Mouse (Mus musculus): Measurements from ENCODE around the gene Ccdc158. TPM values are rescaled to one million over a fixed set of nuclear protein-coding genes. Genes with fewer than 3 reads are reported as not detected.

Gene Ccdc158
- total RNA-seq, 2 experiments from 2014 or later: 0.18 to 0.76 TPM

DNA sequence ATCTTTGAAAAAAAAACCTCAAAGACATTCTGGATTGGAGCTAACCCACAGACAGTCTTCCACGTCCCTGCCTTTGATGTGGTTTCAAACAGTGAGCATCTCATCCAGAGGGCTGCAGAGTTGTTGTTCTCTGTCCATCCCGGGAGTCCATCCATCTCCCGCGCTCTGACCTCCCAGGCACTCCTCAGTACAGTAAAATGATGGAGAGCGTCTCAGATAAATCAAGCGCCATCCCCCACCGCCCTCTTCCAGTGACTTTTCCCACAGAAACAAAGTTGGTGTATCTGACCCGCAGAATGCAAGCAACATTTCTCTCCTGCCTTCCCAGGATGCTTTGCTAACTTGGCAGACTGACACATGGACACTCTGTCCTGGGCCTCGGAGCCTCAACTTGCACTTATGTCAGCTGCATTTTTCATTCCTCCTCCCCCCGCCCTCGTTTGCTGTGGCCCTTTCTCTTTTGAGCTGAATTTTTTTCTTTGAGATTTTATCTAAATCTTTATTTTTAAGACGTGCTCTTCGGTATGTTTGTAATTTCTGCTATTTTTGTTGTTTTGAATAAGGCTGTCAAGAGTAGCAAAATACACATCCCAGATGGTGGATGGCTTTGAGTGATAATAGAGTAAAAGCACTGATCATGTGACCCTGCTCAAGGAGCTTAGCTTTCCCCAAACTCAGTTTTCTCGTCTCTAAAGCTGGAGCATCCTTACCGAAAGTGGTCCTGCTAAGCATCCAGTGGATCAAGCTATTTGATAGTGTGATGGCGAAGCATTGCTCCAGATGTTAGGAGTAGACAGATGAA, 17.3 kb upstream of the Ccdc158 start:
- no peak for DNase-seq (ENCODE audit: low spot score in 2 of 2)
- intact Hi-C loops (cut with DNase I): no loop called here

DNA sequence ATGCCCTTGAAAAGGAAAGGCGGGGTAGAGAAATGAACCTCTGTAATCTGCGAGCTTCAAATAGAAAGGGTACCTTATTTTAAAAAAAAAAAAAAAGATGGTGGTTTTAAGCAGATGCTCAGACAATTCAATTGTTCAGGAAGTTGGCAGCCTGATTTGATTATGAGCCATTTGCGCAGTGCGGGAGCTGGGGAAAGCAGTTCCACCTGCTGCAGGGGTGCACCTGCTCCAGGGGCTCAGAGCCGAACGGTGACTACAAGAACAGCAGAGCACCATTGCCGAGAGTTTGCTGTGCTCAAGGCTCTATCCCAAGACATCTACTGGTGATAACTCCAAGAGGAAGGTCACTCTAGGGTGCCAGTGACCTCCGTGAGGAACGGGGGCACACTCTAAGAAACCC, 13.5 kb upstream of the Ccdc158 start:
- intact Hi-C loops (cut with DNase I): loop anchor here (10.0 kb wide), 1 partner anchor 636 kb away; no protein-coding TSS in a partner anchor
- DNase-seq (ENCODE audit: low spot score in 2 of 2): no peak

DNA sequence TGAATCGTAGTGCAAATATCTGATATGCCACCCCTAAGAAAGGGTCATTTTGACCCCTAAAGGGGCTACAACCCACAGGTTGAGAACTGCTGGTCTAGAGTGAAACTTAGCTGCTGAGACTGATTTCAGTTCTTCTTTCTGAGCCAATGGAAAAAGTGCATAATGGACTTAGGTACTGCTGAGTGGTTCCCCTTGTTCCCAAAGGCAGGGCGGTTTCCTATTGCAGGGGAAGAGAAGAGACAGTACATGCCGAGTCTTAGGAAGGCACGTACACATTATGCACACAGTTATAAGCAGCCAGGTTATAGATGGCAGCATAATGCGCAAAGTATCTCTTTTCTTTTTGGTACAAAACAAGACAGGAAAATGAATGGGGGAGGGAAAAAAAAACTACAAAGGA, 13.1 kb upstream of the Ccdc158 start:
- no peak for DNase-seq (ENCODE audit: low spot score in 2 of 2)
- intact Hi-C loops (cut with DNase I): loop anchor here (10.0 kb wide), 1 partner anchor 637 kb away; no protein-coding TSS in a partner anchor

DNA sequence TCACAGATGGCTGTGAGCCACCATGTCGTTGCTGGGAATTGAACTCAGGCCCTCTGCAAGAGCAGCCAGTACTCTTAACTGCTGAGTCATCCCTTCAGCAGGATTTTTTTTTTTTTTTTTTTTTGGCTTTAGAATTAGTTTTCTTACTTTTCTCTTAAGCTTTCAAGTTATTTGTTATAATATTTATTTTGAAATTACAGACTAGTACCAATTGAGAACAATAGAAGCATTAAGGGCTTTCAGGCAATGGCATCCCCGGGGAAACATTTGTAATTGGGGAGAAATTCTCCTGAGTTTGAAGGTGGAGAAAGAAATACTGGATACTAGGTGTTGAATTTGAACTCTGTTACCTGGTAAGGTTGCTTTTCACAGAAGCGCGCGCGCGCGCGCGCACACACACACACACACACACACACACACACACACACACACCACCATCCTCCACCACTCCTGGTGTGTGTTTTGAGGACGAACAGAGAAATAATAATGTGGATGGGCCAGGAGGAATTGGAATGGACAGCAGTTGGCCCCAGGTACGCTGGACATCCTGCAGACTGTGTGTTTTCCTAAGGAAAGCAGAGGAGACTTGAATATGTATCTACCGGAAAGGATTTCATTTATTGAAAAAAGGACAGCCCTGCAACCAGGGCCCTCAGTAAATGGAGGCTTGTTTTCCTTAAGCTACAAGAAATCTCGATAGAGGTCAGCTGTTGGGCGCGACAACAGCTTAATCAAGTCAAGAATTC, 9.8 kb upstream of the Ccdc158 start:
- intact Hi-C loops (cut with DNase I): loop anchor here (5.0 to 10.0 kb wide), 2 partner anchors 267 to 640 kb away; no protein-coding TSS in a partner anchor
- no peak for DNase-seq (ENCODE audit: low spot score in 2 of 2)

DNA sequence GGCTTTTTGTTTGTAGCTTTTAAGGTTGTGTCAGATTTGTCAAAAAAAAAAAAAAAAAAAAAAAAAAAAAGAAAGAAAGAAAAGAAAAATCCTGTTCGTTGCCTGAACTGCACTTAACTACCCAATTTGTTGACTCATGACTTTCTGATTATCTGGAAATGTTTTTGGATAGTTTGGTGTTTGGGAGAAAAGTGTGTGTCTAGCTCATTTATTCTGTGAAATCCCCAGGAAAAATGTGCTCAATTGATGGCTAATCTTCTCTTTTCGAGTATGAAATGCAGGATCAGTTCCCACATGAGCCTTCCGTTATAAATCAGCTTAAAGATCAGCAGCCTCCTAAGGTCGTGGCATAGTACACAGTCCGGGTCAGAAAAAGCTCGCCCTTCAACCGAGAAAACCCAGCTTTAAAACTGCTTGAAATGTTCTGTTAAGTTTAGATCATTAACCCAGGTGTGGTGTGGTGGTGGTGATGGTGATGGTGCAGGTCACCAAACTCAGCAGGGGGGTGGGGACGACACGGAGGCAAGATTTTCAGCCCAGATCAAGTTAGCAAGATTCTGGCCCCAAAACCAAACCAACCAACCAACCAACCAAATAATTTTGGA, 8.9 kb upstream of the Ccdc158 start:
- no peak for DNase-seq (ENCODE audit: low spot score in 2 of 2)
- intact Hi-C loops (cut with DNase I): loop anchor here (5.0 to 10.0 kb wide), 2 partner anchors 268 to 641 kb away; no protein-coding TSS in a partner anchor

DNA sequence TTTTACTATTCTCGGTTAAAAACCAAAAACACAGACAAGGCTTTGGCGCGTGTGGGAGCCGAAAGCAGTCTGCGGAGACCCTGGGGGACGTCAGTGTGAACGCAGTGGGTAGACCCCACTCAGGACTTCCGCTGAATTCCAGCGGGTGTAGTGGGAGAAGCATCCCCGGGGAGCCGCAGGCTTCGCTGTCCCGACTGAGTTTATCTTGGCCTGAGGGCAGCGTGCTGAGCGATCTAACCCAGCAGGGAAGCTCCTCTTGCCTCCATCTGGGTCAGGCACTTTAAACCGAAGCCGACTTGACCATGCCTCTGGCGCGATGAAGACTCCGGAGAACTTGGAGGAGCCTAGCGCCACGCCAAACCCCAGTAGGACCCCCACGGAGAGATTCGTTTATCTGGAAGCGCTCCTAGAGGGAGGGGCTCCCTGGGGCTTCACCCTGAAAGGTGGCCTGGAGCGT, 8.3 kb upstream of the Ccdc158 start, which contains the start of gene Shroom3:
TSS of gene Shroom3 (plus strand) at position 85 of the 457 bp plus-strand sequence.
- DNase-seq (ENCODE audit: low spot score in 2 of 2): no peak

DNA sequence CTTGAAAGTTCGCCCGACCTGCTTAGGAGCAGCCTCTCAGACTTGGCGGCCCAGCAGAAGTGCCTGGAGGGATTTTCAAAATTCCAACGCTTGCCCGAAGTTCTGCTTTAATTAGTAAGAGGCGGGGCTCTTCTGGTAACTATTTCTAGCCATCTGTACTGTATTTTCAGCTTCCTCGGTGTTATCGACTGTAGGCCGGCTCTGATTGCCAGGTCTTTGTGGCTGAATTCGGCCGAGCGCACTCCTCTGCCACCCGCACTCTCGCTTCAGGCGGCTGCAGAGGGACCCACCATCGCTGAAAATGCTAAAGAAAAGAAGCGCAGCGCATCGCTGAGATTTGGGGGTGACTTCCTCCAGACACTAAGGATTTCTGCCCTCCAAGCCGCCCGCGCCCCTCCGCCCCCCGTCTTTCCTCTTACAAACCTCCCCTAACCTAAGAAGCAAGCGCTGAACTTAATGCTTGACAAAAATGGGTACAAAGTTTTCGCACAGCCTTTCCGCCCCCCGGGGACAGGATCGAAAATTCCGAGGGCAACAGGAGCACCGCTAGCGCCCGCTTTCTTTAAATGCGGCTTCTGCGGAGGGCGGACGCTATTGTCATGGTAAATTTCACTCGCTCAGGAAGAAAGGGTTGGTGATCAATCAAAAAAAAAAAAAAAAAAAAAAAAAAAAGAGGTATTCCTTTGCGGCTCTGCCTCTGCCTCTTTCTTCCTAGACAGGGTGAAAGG, 7.7 kb upstream of the Ccdc158 start:
- intact Hi-C loops (cut with DNase I): loop anchor here (5.0 to 10.0 kb wide), 2 partner anchors 270 to 642 kb away; no protein-coding TSS in a partner anchor
- no peak for DNase-seq (ENCODE audit: low spot score in 2 of 2)

More for the DNA sequence above, 8.3 kb upstream of the Ccdc158 start, which contains the start of gene Shroom3:
- intact Hi-C loops (cut with DNase I): loop anchor here (5.0 to 10.0 kb wide), 2 partner anchors 269 to 641 kb away; no protein-coding TSS in a partner anchor

DNA sequence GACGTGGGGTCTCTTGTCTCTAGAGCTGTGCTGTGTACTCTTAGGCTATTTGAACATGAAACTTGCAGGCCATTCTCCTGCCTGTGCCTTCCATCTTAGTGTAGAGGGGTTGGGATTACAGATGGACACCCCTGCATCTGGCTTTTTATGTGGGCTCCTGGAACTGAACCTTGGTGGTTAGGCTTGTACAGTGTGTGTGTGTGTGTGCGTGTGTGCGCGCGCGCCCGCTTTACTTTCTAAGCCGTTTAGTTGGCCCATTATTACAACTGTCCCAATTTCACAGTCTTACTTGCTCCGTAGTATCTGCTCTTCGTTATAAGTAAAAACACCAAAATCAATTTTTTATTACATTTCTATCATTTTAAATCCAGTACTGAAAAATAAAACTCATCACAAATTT, 6.8 kb upstream of the Ccdc158 start:
- DNase-seq (ENCODE audit: low spot score in 2 of 2): no peak
- intact Hi-C loops (cut with DNase I): loop anchor here (5.0 to 10.0 kb wide), 2 partner anchors 270 to 643 kb away; no protein-coding TSS in a partner anchor

DNA sequence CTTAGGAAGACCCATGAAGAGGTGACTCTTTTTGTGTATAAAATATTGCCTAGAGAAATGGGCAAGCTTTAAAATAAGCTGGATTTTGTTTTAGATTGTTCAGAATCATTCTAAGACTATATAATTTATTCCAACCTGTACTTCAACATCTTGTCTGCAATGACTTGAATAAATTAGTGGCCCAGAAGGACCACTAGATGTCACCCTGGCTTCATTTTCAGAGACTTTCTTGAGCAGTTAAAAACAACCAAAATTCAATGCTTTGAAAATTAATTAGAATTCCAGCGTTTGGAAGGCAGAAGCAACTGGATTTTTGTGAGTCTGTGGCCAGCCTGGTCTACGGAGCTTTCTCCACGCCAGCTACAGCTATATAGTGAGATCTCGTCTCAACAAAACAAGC, 4.4 kb upstream of the Ccdc158 start:
- peak; percentile 41 to 73 for DNase-seq (ENCODE audit: low spot score in 2 of 2)
- intact Hi-C loops (cut with DNase I): loop anchor here (1.0 to 10.0 kb wide), 3 partner anchors 47 to 585 kb away; partner anchors contain the start of gene Ccng2

DNA sequence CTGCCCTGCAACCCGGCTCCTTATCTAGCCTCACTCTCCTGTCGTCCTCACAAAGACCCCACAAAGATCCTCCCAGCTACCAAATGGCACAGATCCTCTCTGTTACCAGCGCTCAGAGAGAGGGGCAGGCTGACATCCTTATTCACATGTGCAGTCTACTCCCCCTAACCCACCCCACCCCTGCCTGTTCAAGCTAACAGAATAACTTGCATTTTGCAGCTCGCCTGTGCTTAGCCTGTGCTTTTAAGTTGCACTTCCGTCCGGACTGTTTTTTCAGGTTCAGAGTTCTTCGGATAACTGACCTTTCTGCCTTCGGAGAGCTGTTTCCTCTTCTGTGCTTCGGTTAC, 476 bp upstream of the Ccdc158 start:
- intact Hi-C loops (cut with DNase I): loop anchor here (5.0 to 10.0 kb wide), 2 partner anchors 487 to 589 kb away; partner anchors contain the start of gene Ccng2
- no peak for DNase-seq (ENCODE audit: low spot score in 2 of 2)

DNA sequence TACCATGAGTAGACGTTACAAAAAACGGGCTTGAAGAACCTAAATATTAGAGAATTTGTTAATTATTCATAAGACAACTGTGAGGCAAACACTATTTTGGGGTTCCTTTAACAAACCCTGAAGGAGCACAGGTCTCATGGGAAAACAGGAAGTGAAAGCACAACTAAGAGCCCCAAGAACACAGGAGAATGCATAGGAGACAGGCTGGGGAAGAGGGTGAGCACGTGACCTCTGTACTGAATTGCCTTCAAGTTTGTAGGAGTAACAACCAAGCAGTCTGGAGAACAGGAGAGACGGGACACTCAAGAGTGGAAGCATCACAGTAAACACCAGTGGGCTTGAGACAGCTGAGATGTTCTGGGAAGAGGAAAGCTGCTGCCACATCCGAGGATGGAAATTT, 8.2 kb downstream of the Ccdc158 start:
- DNase-seq (ENCODE audit: low spot score in 2 of 2): no peak
- intact Hi-C loops (cut with DNase I): no loop called here

DNA sequence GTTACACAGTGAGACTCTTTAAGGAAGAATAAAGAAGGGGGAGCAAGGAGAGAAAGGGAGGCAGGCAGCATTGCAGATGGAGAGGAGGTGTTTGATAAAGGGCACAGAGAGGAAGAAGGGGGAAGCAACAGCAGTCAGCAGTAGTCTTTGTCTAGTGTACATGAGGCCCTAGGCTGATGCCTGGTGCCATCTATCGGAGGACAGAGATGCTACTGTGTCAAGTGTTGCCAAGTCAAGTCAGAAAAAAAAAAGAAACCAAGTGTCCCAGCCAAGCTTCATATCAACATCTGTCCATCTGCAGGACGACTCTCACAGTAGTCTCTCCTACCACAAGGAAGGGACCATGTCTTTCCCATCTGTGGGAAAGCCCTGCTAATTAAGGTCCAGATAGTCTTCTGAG, 10.8 kb downstream of the Ccdc158 start:
- intact Hi-C loops (cut with DNase I): no loop called here
- DNase-seq (ENCODE audit: low spot score in 2 of 2): no peak

DNA sequence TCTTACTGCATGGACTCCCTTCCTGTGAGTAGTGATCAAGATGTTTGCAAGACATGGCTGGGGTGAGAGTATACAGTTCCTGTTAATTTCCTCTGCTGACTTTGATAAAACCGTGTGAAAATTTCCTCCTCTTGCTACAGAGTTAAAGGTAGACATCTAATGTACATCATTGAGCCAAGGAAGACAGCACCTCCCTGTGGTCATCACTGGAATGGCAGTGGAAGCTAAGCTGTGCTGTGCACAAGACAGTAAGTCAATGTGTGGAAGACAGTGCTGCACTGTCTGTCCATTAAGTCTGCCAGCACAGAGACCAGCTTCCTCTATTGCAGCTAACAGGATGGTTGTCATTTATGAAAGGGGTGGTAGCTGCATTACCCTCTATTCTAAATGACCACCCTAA, 18.8 kb downstream of the Ccdc158 start:
- peak; percentile 68 to 82 for DNase-seq (ENCODE audit: low spot score in 2 of 2)
- intact Hi-C loops (cut with DNase I): loop anchor here (2.0 to 10.0 kb wide), 2 partner anchors 151 to 341 kb away; partner anchors contain the start of gene Sdad1

DNA sequence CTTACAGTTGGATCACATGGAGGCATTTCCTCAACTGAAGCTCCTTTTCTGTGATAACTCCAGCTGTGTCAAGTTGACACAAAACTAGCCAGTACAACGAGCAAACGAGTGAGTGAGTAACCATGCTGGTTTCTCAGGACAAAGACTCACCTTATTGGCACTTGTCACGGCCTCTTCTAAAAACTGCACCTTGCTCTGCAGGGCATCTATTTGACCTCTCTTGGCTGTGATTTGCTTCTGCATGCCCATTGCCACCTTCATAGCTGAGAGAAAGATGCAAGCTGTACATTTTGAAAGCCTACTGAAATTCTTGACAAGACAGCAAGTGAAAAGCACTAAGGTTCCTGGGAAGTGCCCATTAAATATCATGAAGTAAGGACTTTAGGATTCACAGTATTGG, 34.2 kb downstream of the Ccdc158 start:
- DNase-seq (ENCODE audit: low spot score in 2 of 2): no peak
- intact Hi-C loops (cut with DNase I): no loop called here

DNA sequence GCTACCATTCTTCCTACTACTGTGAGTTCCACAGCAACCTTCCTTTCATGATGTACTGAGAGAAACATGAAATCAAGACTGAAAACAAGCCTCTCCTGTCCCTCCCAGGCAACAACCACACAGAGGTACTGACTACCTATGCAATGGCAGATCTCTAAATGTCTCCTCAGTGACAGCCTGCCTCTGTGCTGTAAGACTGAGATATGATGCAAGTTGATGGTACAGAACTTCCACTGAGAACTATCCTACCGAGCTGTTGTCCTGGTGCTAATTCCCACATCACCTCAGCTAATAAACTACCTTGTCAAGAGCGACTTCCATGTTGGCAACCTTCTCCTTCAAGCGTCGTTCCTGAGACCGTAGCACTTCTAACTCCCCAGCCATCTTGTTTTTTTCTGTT, 39.2 kb downstream of the Ccdc158 start:
- intact Hi-C loops (cut with DNase I): no loop called here
- DNase-seq (ENCODE audit: low spot score in 2 of 2): no peak

DNA sequence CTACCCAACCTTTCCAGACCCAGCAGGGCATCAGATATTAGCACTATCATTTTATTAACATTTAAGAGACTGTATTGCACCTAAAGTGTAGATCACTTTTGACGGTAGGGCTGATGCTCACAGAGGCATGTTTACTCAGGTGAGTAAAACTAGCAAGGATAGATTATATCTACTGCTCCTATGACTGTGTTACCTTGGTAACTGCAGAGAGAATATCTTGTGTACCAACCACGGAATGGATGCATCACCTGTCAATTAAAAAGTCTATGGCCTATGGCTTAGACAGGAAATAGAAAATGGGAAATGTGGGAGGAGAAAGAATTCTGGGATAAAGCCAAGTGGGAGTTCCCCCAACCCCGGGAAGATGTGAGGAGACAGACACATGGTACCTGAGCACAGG, 40.2 kb downstream of the Ccdc158 start:
- intact Hi-C loops (cut with DNase I): no loop called here
- no peak for DNase-seq (ENCODE audit: low spot score in 2 of 2)

DNA sequence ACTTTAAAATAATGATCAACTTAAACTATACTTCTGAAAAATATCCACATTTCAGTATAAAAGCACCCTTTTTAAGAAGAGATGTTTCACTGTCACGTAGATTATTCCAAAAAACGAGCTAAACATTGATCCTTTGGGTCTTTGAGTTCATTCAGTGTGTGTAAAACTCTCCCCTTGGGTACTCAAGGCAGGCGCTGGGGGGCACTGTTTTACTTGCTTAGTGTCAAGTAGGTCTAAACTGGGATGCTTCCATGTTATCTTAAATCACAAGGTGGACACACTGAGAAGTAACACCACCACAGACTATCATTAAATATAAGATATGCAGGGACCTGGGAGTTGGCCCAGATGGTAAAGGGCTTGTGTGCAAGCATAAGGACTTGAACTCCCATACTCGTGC, 41.5 kb downstream of the Ccdc158 start:
- intact Hi-C loops (cut with DNase I): no loop called here

DNA sequence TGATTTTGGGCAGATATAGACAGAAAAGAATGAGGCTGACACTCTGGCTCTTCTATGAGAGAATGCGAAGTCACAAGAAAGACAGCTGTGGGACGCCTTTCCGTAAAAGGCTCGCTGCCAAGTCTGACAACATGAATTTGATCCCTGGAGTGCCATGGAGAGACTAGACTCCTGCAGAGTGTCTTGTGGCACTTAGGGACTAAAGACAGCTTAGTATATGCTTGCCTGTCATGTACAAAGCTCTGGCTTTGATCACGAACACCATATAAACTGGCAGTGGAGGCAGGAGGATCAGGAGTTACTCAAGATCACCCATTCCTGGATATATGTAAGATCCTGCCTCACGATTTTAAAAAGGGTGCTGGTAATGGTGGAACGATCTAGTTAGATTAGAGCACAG, 47.2 kb downstream of the Ccdc158 start:
- no peak for DNase-seq (ENCODE audit: low spot score in 2 of 2)
- intact Hi-C loops (cut with DNase I): no loop called here

More for the DNA sequence above, 41.5 kb downstream of the Ccdc158 start:
- no peak for DNase-seq (ENCODE audit: low spot score in 2 of 2)

DNA sequence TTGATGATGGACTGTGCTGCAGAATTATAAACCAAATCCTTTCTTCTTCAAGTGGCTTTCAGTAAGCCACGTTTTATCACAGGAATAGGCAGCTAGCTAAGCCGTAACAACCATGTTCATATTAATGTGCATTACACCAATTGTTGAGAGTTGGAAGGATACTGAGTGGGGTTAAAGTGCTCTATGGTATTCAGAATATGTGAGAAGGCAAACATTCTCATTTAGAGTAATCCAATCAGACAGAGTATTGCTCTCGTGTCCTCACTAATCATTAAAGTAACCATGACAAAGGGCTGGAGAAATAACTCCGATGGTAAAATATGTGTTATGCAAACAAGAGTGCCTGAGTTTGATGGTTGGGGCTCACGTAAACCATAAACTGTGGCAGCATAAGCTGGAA, 53.2 kb downstream of the Ccdc158 start:
- intact Hi-C loops (cut with DNase I): no loop called here
- DNase-seq (ENCODE audit: low spot score in 2 of 2): no peak

Data from left cerebral cortex, postnatal 25 days (tissue).